Mouse (Mus musculus): ENCODE data around the gene Olfr1416.

- TF ChIP-seq HCFC1 (IDR thresholded peaks at IDR 0.05; ENCODE audit: borderline replicate concordance, insufficient read depth, low read length) = no peak
- no peak for TF ChIP-seq ZNF384 (IDR thresholded peaks at IDR 0.05; ENCODE audit: low read depth, low read length)
Observed at GRCm38 (mm10) chr1:92432098-92432497, 52.8 kb downstream of the Olfr1416 start.

Data from ES-E14 (cell line).